Mouse (Mus musculus) myocyte (in vitro differentiated cells): ENCODE data around the gene Hoxa3.

Source experiments
- E2F4 ChIP-seq: IDR thresholded peaks from one replicate; pipeline ENCODE4 v1.6.1; 2011; ENCODE audit warnings: mild to moderate bottlenecking, control low read depth, moderate library complexity; ENCODE audit not compliant: insufficient read depth
- MAX ChIP-seq: IDR thresholded peaks from one replicate; pipeline ENCODE4 v1.6.1; 2011; ENCODE audit warnings: low read depth, mild to moderate bottlenecking, control low read depth
- MYOG ChIP-seq, 3 experiments: IDR thresholded peaks; one replicate each; pipeline ENCODE4 v1.6.1; 2011; ENCODE audit warnings: control low read depth in 2 of 3, low read depth in 2 of 3, mild to moderate bottlenecking in 2 of 3; ENCODE audit not compliant: insufficient read length in 2 of 3, control insufficient read depth in 1 of 3, insufficient read depth in 1 of 3
- POLR2A ChIP-seq: IDR thresholded peaks from one replicate; pipeline ENCODE4 v1.6.1; 2011; ENCODE audit warnings: low read depth, mild to moderate bottlenecking, control low read depth, moderate library complexity; ENCODE audit not compliant: insufficient read length
- USF1 ChIP-seq: IDR thresholded peaks from one replicate; pipeline ENCODE4 v1.6.1; 2011; ENCODE audit warnings: low read depth, mild to moderate bottlenecking, control low read depth, moderate library complexity

DNA sequence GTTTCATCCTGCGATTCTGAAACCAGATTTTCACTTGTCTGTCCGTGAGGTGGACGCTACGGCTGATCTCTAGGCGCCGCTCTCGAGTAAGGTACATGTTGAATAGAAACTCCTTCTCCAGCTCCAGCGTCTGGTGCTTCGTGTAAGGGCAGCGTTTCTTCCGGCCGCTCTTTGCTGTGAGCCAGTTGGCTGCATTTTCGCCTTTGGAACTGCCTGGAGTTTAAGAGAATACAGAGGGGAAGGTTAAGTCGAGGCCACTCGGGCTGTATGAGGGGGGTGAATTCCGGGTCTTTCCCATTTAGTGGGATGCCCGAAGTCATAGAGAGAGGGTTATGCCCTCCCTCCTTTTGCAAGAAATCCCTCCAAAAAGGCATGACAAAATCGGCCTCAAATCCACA, 19.4 kb upstream of the Hoxa3 start:
- no peak for TF ChIP-seq MYOG (IDR thresholded peaks at IDR 0.05; ENCODE audit: control insufficient read depth in 1 of 3, insufficient read depth in 1 of 3, insufficient read length in 2 of 3, low read depth in 2 of 3)
- no peak for TF ChIP-seq E2F4
- TF ChIP-seq POLR2A, result no peak
- TF ChIP-seq MAX, result no peak
- no peak for TF ChIP-seq USF1
